Mouse (Mus musculus): ENCODE data around the gene Txlnb.
"Not testable (repeated sequence)": the region's sequence is repeated elsewhere in the genome, so short reads cannot be mapped to it uniquely, and the experiment has no call there.

The Txlnb gene

DNA sequence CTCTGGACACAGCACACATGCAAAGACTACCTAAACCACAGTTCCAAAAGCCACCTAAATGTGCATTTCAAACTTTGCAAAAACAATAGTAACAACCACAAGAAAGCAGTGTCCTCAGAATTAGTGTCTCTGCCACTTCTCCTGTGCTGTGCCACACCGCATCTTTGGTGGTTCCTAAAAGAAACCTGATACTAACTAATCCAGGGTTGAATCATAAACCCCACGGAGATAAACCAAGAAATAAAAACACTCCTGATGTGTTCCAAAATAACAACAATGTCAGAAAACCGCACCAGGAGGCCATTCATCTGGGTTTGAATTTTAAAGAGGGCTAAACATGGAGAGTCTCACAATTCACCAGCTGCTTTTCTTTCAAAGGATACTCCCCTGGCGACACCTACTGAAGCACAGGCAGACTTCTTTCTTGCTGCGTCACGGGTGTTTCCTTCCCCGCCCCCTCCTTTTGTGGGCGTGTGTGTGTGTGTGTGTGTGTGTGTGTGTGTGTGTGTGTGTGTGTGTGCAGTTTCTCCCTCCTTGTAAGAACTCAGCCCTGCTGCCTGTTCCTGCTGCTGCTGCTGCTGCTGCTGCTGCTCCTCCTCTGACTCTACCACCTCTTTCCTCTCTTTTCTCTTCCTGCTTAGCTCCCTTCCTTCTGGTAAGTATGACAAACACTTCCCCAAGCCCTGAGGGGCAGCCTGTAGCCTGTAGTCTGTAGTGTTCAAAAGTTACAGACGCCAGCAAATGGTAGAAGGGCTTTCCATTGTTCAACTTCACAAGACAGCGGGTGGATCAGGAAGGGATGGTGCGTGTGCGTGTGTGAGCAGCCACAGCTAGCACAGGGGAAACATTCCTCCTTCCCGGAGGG lies at the start of gene Txlnb:
Gene Txlnb, plus strand, starts transcription at position 460 of the 865 bp plus-strand sequence.
- in situ Hi-C loops (cut with MseI, MboI), result no loop called here

DNA sequence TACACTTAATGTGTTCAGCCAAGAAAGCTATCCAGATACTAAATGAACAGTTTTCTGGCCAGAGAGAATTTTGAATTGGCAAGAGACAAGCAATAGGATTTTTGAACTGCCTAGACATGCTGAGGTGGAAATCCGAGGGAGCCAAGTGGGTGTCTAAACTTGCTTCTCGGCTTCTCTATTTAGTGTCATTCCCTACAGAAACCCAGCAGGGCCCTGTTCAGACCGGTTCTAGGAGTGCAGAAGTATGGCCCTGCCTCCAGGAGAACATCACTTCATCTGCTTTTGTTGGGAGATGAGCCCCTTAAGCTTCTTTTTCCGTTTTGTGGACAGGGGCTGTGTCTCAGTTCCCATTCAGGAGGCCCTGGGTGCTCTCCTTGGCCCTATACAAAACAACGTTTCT lies 43.5 kb upstream of the Txlnb start:
- in situ Hi-C loops (cut with MseI, MboI), result loop anchor here in 1 of 2 experiments (25.0 kb wide), 1 partner anchor 435 kb away; no protein-coding TSS in a partner anchor

DNA sequence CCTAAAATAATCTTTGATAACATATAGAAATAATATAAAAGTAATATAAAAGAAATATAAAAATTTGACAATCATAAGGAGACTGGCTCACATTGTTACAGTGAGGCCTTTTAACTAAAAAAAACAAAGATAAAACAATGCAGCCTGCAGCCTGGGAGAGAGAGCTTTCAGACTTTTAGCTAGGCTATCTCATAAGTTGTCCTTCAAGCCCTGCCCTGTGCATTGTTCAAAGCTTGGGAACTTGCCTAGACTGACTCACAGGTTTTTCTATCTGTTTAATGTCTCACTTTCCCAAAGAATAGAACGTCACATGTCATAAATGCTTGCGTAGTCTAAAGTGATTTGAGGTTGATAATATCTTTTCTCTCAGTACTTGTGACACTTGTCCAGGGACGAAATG lies 36.3 kb upstream of the Txlnb start:
- in situ Hi-C loops (cut with MseI, MboI), result loop anchor here in 1 of 2 experiments (25.0 kb wide), 1 partner anchor 428 kb away; no protein-coding TSS in a partner anchor

DNA sequence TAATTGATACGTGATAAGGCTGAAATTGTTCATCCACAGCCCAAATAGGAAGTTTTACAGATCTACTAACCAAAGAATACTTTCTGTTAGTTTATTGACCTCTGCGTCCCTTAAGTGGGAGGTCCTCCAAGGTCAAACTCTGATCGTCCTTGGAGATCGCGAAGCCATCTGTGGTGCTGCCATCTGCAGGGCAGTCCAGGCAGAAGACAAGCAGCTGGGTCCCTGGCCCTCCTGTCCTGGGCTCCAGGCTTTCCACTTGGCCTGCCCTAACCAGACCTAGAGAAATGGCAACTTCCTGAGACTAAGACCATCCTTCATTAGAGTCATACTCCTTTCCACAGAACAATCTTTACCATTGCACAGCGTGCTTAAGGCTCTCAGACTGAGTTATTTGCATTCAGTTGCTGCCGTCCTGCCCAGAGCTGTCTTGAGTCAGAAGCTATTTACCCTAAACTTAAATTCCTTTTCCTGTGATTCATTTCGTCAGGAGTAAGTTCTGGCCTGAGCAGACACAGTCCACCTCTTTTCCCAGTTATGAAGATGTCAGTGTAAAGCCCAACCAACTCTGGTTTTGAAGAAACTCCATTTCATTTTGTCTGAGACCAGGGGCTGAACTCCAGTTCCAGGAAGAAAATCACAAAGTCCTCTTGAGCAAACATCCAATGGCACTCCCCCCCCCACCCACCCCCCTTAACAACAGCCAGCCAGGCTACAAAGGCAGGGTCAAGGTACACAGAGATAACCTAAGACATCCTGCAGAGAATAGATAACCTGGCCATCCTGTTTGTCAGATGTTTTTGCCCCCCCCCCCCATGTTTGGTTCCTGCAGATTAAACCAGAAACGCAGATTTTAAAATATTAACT lies 35.0 kb upstream of the Txlnb start:
- in situ Hi-C loops (cut with MseI, MboI), result loop anchor here in 1 of 2 experiments (25.0 kb wide), 1 partner anchor 426 kb away; no protein-coding TSS in a partner anchor

DNA sequence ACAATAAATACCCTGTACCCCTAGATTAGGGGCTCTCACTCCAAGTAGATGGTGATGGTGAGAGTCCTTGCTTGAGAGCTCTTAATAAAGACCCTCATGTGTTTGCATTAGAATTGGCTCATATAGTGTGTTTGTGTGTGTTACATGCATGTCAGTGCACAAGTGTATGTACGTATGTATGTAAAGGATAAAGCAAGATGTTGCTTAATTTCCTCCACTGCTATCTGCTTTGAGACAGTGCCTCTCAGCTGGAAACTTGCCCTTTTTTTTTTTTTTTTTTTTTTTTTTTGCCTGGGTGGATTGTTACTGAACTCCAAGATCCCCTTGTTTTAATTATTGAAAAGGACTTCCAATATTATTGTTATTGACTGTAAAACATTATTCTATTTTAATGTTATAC lies 34.4 kb upstream of the Txlnb start:
- in situ Hi-C loops (cut with MseI, MboI), result loop anchor here in 1 of 2 experiments (25.0 kb wide), 1 partner anchor 426 kb away; no protein-coding TSS in a partner anchor

DNA sequence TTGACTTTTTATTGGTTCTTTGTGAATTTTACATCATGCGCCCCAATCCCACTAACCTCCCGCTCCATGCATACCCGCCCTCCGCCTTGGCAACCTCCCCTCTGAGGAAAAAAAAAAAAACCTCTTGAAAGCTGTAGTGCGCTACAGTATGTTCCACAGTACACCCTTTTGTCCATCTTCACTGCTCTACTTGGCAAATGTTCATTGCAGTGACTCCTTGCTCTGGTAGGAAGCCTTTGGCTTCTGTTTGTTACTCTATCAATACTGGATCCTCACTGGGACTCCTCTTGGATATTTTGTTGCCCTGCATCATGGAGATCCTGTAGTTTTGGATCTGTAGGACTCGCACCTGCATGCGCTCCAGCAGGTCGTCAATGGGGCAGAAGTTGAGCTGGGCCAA lies 33.1 kb upstream of the Txlnb start:
- in situ Hi-C loops (cut with MseI, MboI), result loop anchor here in 1 of 2 experiments (25.0 kb wide), 1 partner anchor 424 kb away; no protein-coding TSS in a partner anchor

DNA sequence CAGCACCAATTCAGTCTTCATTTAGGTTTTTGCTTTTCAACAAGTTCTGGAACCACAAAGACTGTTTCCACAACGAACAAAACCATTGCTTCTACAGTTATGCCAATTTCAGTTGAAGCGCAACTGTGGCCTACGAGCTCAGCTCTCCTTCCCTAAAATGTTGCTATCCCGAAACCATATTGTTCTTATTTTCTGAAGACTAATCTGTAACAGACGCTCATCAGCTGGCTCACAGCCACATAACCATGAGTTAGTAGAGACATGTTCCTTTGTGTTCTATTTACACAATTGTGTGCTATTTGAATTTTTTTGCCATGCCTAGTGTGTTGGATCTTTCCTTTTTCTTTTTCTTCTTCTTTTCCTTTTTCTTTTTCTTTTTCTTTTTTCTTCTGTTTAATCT lies 26.2 kb upstream of the Txlnb start:
- in situ Hi-C loops (cut with MseI, MboI), result loop anchor here in 1 of 2 experiments (25.0 kb wide), 1 partner anchor 417 kb away; no protein-coding TSS in a partner anchor

DNA sequence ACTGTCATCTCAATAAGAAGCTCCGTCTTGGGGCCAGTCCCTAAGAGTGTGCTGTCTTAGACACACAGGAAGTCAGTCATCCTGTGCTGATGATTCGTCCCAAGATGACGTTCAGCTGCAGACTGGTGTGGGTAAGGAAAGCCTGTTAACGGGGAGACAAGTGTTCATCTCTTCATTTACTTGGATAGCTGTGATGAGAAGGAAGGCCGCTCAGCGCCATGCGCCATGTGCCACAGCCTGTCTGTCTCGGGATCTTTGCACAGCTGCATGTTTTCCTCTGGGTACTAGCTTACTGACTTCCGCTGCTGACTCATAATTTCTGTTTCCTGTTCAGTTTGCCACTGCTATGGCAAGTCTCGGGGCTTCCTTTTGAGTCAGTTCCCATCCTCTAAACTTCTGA lies 23.7 kb upstream of the Txlnb start:
- in situ Hi-C loops (cut with MseI, MboI), result loop anchor here in 1 of 2 experiments (25.0 kb wide), 1 partner anchor 415 kb away; no protein-coding TSS in a partner anchor

DNA sequence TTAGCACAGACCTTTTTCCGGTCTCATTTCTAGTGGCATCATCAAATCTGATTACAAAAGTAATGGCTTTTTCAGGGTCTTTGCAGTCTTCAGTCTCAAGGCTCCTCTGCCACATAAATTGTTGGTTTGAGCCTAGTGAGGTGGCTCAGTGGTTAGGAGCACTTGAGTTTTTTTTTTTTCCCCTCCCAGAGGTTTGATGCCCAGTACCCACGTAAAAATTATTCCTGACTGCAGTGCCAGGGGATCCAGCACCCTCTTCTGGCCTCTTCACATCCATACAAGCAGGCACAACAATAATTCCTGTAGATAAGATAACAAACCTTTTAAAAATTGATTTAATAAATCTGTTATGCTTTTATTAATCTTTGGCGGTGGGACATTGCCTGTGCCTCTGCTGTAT lies 21.7 kb upstream of the Txlnb start:
- in situ Hi-C loops (cut with MseI, MboI), result loop anchor here in 1 of 2 experiments (25.0 kb wide), 1 partner anchor 413 kb away; no protein-coding TSS in a partner anchor

DNA sequence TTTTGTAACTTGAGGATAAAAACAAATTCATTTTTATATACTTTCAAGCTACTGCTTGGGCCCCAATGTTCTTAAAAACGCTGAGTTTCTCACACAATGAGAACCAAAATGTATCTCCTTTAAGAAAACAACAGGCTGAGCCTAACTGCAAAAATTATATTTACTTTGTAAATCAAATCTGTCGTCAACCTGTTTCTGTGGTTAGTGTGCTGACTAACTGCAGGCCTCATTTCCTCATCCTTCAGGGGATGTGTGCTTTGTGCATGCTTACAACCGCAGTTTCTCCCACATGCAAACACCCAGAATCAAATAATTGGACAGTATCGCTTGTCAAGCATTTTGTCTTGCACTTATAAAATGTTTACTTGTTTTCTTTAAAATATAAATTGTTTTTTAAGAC lies 20.9 kb upstream of the Txlnb start:
- in situ Hi-C loops (cut with MseI, MboI), result no loop called here

DNA sequence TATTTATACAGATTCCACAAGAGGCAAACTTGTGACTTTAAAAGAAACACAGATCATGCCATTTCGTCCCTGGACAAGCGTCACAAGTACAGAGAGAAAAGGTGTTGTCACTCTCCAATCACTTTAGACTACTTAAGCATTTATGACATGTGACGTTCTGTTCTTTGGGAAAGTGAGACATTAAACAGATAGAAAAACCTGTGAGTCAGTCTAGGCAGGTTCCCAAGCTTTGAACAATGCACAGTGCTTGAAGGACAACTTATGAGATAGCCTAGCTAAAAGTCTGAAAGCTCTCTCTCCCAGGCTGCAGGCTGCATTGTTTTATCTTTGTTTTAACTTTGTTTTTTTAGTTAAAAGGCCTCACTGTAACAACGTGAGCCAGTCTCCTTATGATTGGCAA lies 19.3 kb upstream of the Txlnb start:
- in situ Hi-C loops (cut with MseI, MboI), result not testable (repeated sequence)

DNA sequence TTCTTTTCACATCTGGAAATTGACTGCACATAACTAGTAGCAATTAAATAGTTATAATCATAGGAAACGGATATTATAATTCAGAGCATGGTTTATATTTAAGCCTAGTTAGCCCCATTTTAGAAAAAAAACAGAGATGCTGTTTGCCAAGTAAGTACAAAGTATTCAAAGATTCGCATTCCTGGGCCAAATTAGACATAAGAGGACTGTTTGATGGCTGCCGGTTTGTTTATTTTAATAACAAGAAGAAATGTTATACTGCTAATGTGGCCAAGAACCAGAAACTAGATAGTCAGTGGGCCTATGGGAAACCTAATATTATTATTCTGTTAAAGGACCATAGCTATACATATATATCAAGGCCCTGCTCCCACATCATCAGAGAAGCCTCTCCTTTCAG lies 9.3 kb upstream of the Txlnb start:
- in situ Hi-C loops (cut with MseI, MboI), result no loop called here

DNA sequence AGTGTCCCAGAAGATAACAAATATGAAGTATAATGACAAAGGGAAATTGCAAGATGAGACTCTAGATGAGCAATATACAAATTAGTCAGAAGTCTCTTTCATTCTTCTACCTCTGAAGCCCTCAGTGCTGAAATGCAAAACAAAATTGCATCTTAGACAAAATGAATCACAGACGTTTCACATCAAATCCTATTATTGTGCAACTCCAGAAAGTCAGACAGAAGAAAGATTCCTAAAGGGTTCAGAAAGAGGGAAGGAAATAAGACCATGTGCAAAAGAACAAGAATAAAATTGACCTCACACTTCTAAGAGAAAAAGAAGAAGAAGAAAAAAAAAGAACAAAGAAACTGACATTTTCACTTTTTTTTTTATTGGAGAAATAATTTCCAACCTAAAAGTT lies 8.1 kb upstream of the Txlnb start:
- in situ Hi-C loops (cut with MseI, MboI), result no loop called here

DNA sequence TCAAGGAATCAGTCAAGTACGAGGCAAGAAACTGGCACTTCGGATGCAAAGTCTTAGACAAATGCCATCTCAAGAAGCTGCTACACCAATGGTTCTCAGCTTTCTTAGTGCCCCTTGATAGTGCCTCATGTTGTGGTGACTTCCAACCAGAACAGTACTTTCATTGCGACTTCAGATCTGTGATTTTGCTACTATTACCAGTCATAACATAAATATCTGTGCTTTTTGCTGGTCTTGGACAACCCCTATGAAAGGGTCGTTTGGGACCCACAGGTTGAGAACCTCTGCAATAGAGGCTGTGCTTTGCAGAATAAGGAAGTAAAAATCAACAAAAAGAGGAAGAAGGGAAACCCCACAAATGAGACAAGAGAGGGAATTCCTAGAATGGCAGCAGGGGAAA lies 7.7 kb upstream of the Txlnb start:
- in situ Hi-C loops (cut with MseI, MboI), result no loop called here

DNA sequence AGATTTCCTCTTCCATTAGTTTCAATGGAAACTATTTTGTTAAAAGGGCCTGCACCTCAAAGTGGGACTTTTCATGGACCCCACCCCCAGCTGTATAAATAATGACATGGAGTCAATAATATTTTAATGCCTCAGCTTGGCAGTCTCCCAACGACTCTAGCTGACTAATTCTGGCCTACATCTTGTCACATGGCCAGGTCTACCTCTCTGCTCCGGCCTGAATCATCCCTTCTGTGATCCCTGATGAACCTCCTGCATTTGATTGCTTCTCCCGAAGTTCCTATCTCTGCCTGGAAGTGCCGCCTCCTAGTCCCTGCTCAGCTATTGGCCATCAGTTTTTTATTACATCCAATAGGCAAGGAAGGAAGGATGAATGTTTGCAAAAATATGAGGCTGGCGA lies 2.1 kb upstream of the Txlnb start:
- in situ Hi-C loops (cut with MseI, MboI), result no loop called here

DNA sequence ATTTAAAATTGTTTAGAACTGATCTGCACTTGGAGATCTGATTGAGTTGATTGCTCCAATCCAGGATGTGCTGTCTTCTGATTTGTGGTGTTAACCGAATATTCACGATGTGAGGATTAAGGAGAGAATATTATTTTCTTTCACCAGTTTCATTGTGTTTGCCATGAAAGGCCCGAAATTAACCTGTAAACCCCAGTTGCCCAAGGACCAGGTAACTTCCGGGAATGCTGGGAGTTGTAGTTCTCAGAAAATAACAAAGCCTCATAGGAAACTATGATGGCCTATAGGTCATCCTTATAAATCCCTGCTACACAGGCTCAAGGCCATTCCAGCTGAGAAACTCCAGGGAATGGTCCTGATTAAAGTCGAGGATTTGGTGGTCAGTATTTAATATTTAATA lies 1.6 kb upstream of the Txlnb start:
- in situ Hi-C loops (cut with MseI, MboI), result no loop called here

DNA sequence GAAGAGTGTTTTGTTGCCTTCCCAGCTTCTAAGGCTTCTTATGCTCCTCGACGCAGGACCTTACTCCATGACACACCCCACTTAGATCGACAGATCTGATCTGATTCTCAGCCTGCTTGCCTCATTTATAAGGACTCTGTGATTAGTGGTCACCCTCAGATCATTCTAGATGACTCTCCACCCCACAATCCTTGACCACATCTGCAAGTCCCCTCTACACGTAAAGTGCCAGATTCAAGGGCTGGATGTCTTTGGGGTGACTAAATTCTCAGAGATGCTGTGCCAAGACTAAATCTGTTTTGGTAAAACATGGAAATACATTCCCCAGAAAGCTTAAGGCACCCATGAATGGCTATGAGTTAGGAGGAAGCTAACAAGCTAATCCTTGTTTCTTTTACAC lies 799 bp upstream of the Txlnb start:
- in situ Hi-C loops (cut with MseI, MboI), result no loop called here

DNA sequence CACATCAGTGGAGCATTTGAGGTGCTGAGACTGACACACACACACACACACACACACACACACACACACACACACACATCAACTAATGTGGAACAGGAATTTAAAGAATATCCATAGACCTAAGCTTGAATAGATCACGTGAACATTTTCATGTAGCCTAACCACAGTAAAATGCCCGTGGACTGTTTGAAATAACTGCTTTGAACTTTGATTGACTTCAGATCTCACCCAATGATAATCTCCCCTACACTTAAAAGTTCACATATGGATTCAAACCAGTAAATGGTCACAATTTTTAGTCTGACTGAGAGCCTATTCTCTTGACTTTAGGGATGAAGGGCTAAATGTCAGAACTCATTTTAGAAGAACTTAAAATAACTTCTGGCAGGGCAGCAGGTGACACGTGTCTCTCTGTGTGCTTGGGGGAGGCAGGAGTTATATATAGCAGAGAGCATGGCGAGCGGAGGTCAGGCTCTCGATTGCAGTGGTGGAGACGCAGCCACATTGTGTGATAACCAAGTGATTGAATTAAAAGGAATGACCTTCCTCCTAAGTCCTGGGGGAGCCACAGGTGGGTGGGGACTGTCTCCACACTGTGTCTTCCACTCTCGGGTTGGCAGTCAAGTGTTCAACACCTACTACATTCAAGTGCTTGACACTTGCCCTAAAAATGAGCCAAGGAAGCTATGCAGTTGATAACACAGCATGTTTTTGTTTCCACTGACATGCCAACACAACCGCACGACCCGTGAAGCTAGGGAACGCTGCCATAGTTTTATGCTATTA lies 1.0 kb downstream of the Txlnb start:
- in situ Hi-C loops (cut with MseI, MboI), result no loop called here

DNA sequence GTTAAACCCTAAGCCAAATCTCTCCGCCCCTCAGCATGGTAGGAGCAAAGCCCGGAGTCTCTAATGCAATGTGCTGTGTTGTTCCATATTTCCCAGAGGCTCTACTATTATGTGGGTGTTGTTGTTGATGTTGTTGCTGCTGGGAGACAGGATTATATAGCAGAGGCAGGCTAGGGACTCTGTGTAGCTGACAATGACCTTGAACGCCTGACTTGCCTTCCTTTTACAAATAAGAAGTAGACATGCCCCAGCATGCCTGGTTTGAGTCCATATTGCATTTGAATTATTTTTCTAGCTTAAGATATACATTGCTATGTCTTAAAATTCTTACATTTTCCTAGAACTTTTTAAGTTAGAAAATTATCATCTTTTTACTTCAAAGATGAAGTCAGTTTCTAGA lies 1.7 kb downstream of the Txlnb start:
- in situ Hi-C loops (cut with MseI, MboI), result no loop called here

DNA sequence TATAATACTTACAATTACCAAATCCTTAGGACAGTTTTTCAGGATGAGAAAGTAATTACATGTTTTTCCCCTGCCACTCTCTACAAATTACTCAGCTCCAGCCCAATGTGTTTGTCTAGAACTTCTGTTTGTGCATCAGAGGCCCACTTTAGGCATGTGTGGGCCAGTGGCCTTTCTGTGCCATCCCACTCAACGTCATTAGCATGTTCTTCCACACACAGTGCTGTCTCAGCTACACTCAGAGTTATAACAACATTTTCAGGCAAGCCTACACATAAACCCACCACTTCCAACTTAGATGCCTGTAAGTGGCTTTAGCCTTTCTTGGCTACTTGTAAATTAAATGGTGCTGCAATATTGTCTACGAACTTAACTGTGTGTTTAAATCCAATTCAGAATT lies 5.8 kb downstream of the Txlnb start:
- in situ Hi-C loops (cut with MseI, MboI), result no loop called here

DNA sequence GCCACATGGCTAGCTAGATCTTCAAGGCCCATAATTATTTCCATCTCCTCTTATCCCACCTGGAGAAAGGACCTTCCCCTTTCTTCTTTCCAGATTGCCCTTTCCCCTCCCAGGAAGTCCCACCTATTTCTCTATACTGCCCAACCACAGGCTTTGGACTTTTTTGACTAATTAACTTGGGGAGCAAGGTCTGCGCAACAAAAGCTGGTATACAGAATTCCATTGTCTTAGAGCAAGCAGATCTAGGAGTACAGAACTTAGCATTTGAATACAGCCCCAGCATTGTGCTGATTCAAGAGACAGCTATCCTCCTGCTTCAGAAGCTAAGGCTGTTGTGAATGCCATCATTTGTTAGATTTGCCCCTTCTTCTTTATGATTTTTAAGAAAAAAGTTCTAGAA lies 12.5 kb downstream of the Txlnb start:
- in situ Hi-C loops (cut with MseI, MboI), result no loop called here
